Mouse (Mus musculus) neural tube, embryonic 15.5 days (tissue): Measurements from ENCODE around the gene Pkd1l3. TPM values are rescaled to one million over a fixed set of nuclear protein-coding genes. Genes with fewer than 3 reads are reported as not detected.

ENCODE experiments used
- ATAC-seq: fragments of 200-750 bp; cut with Nextera tagmentation; 2 replicates; pipeline ENCODE4 v1.8.0; 2017; ENCODE audit warnings: mild to moderate bottlenecking, moderate TSS enrichment, moderate library complexity; ENCODE audit not compliant: low FRiP score
- H3K27ac ChIP-seq: fragments of 300-500 bp; sonication (generic); replicated peaks from 2 replicates; pipeline ENCODE4 v1.5.1; 2015; ENCODE audit warnings: mild to moderate bottlenecking, inconsistent platforms
- H3K27me3 ChIP-seq: fragments of 300-500 bp; sonication (generic); replicated peaks from 2 replicates; pipeline ENCODE4 v1.6.1; 2015; ENCODE audit warnings: inconsistent platforms
- H3K36me3 ChIP-seq: fragments of 300-500 bp; sonication (generic); 2 replicates; pipeline ENCODE4 v1.6.1; 2015; ENCODE audit warnings: inconsistent platforms
- H3K4me1 ChIP-seq: fragments of 300-500 bp; sonication (generic); 2 replicates; pipeline ENCODE4 v1.6.1; 2015; ENCODE audit warnings: inconsistent platforms
- H3K4me2 ChIP-seq: fragments of 300-500 bp; sonication (generic); 2 replicates; pipeline ENCODE4 v1.6.1; 2015; ENCODE audit warnings: inconsistent platforms, mild to moderate bottlenecking, moderate library complexity
- H3K4me3 ChIP-seq: fragments of 300-500 bp; sonication (generic); replicated peaks from 2 replicates; pipeline ENCODE4 v1.5.1; 2015; ENCODE audit warnings: mild to moderate bottlenecking, inconsistent platforms
- H3K9ac ChIP-seq: fragments of 300-500 bp; sonication (generic); replicated peaks from 2 replicates; pipeline ENCODE4 v1.6.1; 2015; ENCODE audit warnings: mild to moderate bottlenecking, inconsistent platforms
- H3K9me3 ChIP-seq: fragments of 300-500 bp; sonication (generic); replicated peaks from 2 replicates; pipeline ENCODE4 v1.6.1; 2016; ENCODE audit warnings: inconsistent platforms
- WGBS: fragments of 180-500 bp; shearing (Covaris S2); methylation state at CpG from one replicate; pipeline ENCODE4 v1.1.7; 2015; ENCODE audit warnings: mixed read lengths; 5-methylcytosine and 5-hydroxymethylcytosine counted together
- polyA plus RNA-seq: library from polyadenylated mRNA; unstranded; fragments of >200 nt; fragmentation: Nextera tagmentation; extraction: Ambion mirVana; gene quantifications from 2 replicates; pipeline ENCODE4 v1.2.1, GENCODE M21; 2015

The Pkd1l3 gene
- polyA plus RNA-seq, 1 experiment from 2014 or later = 0.04 TPM

- H3K9me3 ChIP-seq = no peaks in the 10 kb centered on the region
- no peak overlapping the region for H3K27ac ChIP-seq
- H3K4me2 ChIP-seq = no peak overlapping the region
- no peaks in the 10 kb centered on the region for H3K4me1 ChIP-seq
- H3K36me3 ChIP-seq = no peaks in the 10 kb centered on the region
- WGBS = 55% methylated on average over 5 of the region's 5 CpGs
- no peak overlapping the region for H3K4me3 ChIP-seq
- ATAC-seq = no peak
- no peak overlapping the region for H3K9ac ChIP-seq
- H3K27me3 ChIP-seq = no peaks in the 10 kb centered on the region
Measured at GRCm38 (mm10) chr8:109638851-109639250, 24.5 kb downstream of the Pkd1l3 start.

- ATAC-seq = no peak
- 67% methylated on average over 7 of the region's 7 CpGs for WGBS
- H3K27ac ChIP-seq = no peak overlapping the region
- H3K9ac ChIP-seq = no peak overlapping the region
- no peaks in the 10 kb centered on the region for H3K9me3 ChIP-seq
- H3K4me1 ChIP-seq = no peaks in the 10 kb centered on the region
- H3K36me3 ChIP-seq = no peaks in the 10 kb centered on the region
- H3K4me2 ChIP-seq = no peak overlapping the region
- no peak overlapping the region for H3K4me3 ChIP-seq
- H3K27me3 ChIP-seq = no peaks in the 10 kb centered on the region
Measured at GRCm38 (mm10) chr8:109640410-109640809, 26.1 kb downstream of the Pkd1l3 start.

- H3K4me2 ChIP-seq = no peak overlapping the region
- H3K4me1 ChIP-seq = no peaks in the 10 kb centered on the region
- H3K36me3 ChIP-seq = no peaks in the 10 kb centered on the region
- H3K9ac ChIP-seq = no peak overlapping the region
- no peak for ATAC-seq
- H3K27ac ChIP-seq = no peak overlapping the region
- no peaks in the 10 kb centered on the region for H3K27me3 ChIP-seq
- H3K4me3 ChIP-seq = no peak overlapping the region
- no peaks in the 10 kb centered on the region for H3K9me3 ChIP-seq
- WGBS = 79% methylated on average over 5 of the region's 5 CpGs
Measured at GRCm38 (mm10) chr8:109641236-109641635, 26.9 kb downstream of the Pkd1l3 start.

GRCm38 (mm10) chr8:109647331-109647730, 33.0 kb downstream of the Pkd1l3 start:
- H3K9me3 ChIP-seq = no peaks in the 10 kb centered on the region
- H3K36me3 ChIP-seq = no peaks in the 10 kb centered on the region
- no peaks in the 10 kb centered on the region for H3K27me3 ChIP-seq
- 71% methylated on average over 11 of the region's 11 CpGs for WGBS
- H3K4me3 ChIP-seq = no peak overlapping the region
- H3K27ac ChIP-seq = no peak overlapping the region
- no peaks in the 10 kb centered on the region for H3K4me1 ChIP-seq
- no peak for ATAC-seq
- H3K4me2 ChIP-seq = no peak overlapping the region
- H3K9ac ChIP-seq = no peak overlapping the region

- Histone ChIP-seq H3K4me1 (no peaks in the 10 kb centered on the region), H3K36me3 (no peaks in the 10 kb centered on the region), H3K4me3 (no peak overlapping the region), H3K27ac (no peak overlapping the region), H3K9me3 (no peaks in the 10 kb centered on the region), H3K27me3 (no peaks in the 10 kb centered on the region), H3K9ac (no peak overlapping the region), H3K4me2 (no peak overlapping the region)
- 61% methylated on average over 7 of the region's 7 CpGs for WGBS
- ATAC-seq = no peak
Measured at GRCm38 (mm10) chr8:109648469-109648868, 34.2 kb downstream of the Pkd1l3 start.

GRCm38 (mm10) chr8:109650801-109651200, 36.5 kb downstream of the Pkd1l3 start:
- H3K9ac ChIP-seq = no peak overlapping the region
- H3K36me3 ChIP-seq = no peaks in the 10 kb centered on the region
- H3K4me3 ChIP-seq = no peak overlapping the region
- no peaks in the 10 kb centered on the region for H3K27me3 ChIP-seq
- H3K4me1 ChIP-seq = no peaks in the 10 kb centered on the region
- H3K9me3 ChIP-seq = no peaks in the 10 kb centered on the region
- no peak overlapping the region for H3K27ac ChIP-seq
- H3K4me2 ChIP-seq = no peak overlapping the region
- no peak for ATAC-seq
- WGBS = 68% methylated on average over 10 of the region's 10 CpGs

- H3K36me3 ChIP-seq = no peaks in the 10 kb centered on the region
- no peak overlapping the region for H3K27ac ChIP-seq
- H3K9me3 ChIP-seq = no peaks in the 10 kb centered on the region
- H3K4me2 ChIP-seq = no peak overlapping the region
- ATAC-seq = no peak
- no peaks in the 10 kb centered on the region for H3K27me3 ChIP-seq
- whole genome bisulfite sequencing = 91% methylated on average over 3 of the region's 3 CpGs
- no peaks in the 10 kb centered on the region for H3K4me1 ChIP-seq
- no peak overlapping the region for H3K4me3 ChIP-seq
- H3K9ac ChIP-seq = no peak overlapping the region
Measured at GRCm38 (mm10) chr8:109656860-109657259, 42.5 kb downstream of the Pkd1l3 start.

GRCm38 (mm10) chr8:109662328-109662727, 48.0 kb downstream of the Pkd1l3 start:
- H3K36me3 ChIP-seq = peaks cover under 1% of the 10 kb centered on the region; the same call in 1 of the 2 replicates
- no peak overlapping the region for H3K9ac ChIP-seq
- no peak for ATAC-seq
- H3K4me2 ChIP-seq = no peak overlapping the region
- H3K9me3 ChIP-seq = no peaks in the 10 kb centered on the region
- H3K4me3 ChIP-seq = no peak overlapping the region
- WGBS = 77% methylated on average over 3 of the region's 3 CpGs
- H3K27ac ChIP-seq = no peak overlapping the region
- H3K27me3 ChIP-seq = no peaks in the 10 kb centered on the region
- H3K4me1 ChIP-seq = no peaks in the 10 kb centered on the region

GRCm38 (mm10) chr8:109666616-109667015, 52.3 kb downstream of the Pkd1l3 start:
- Histone ChIP-seq H3K4me3 (no peak overlapping the region), H3K27ac (no peak overlapping the region), H3K4me1 (no peaks in the 10 kb centered on the region), H3K36me3 (peaks cover 39% of the 10 kb centered on the region), H3K4me2 (no peak overlapping the region), H3K9ac (no peak overlapping the region), H3K27me3 (no peaks in the 10 kb centered on the region), H3K9me3 (no peaks in the 10 kb centered on the region)
- WGBS = 87% methylated on average over 5 of the region's 5 CpGs
- ATAC-seq = no peak

- Histone ChIP-seq H3K9ac (no peak overlapping the region), H3K27me3 (no peaks in the 10 kb centered on the region), H3K4me1 (no peaks in the 10 kb centered on the region), H3K36me3 (peaks cover 90% of the 10 kb centered on the region), H3K4me2 (no peak overlapping the region), H3K27ac (no peak overlapping the region), H3K4me3 (no peak overlapping the region), H3K9me3 (no peaks in the 10 kb centered on the region)
- WGBS = 95% methylated on average over 5 of the region's 5 CpGs
- no peak for ATAC-seq
Measured at GRCm38 (mm10) chr8:109672656-109673055, 58.3 kb downstream of the Pkd1l3 start.

- Histone ChIP-seq H3K9me3 (no peaks in the 10 kb centered on the region), H3K4me2 (no peak overlapping the region), H3K4me3 (no peak overlapping the region), H3K9ac (no peak overlapping the region), H3K27me3 (no peaks in the 10 kb centered on the region), H3K36me3 (peaks cover 92% of the 10 kb centered on the region), H3K4me1 (no peaks in the 10 kb centered on the region), H3K27ac (no peak overlapping the region)
- ATAC-seq = no peak
- 98% methylated on average over 2 of the region's 2 CpGs for WGBS
Measured at GRCm38 (mm10) chr8:109673596-109673995, 59.3 kb downstream of the Pkd1l3 start.

- peaks cover 90% of the 10 kb centered on the region for H3K36me3 ChIP-seq
- WGBS = 96% methylated on average over 9 of the region's 9 CpGs
- no peak overlapping the region for H3K9ac ChIP-seq
- H3K4me2 ChIP-seq = no peak overlapping the region
- no peak overlapping the region for H3K4me3 ChIP-seq
- H3K4me1 ChIP-seq = no peaks in the 10 kb centered on the region
- ATAC-seq = no peak
- H3K27ac ChIP-seq = no peak overlapping the region
- H3K27me3 ChIP-seq = no peaks in the 10 kb centered on the region
- no peaks in the 10 kb centered on the region for H3K9me3 ChIP-seq
Measured at GRCm38 (mm10) chr8:109675896-109676643, 61.8 kb downstream of the Pkd1l3 start.
